Mouse (Mus musculus): ENCODE results near the gene Olfr547.
"Not testable (repeated sequence)": the region's sequence is repeated elsewhere in the genome, so short reads cannot be mapped to it uniquely, and the experiment has no call there.

Olfr547 gene

DNA sequence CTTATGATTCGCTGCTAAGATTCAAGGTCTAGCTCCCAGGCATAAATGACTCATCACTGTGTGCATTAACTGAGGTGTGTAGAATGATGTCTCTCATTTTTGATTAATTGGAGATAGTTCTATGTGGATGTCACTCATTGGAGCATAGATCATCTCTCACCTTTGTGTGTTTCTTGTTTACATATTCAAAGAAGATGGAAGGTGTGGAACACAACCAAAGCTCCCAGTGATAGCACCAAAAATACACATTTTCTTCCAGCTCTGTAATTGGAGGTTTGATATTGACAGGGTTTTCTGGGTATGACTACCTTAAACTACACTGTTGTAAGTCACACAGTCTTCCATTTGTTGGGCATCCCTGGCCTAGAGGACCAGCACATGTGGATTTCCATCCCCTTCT, at the start of gene Olfr547:
Olfr547 (plus strand) TSS at position 301 of the 400 bp plus-strand sequence.
- CTCF ChIA-PET = no interaction called here

DNA sequence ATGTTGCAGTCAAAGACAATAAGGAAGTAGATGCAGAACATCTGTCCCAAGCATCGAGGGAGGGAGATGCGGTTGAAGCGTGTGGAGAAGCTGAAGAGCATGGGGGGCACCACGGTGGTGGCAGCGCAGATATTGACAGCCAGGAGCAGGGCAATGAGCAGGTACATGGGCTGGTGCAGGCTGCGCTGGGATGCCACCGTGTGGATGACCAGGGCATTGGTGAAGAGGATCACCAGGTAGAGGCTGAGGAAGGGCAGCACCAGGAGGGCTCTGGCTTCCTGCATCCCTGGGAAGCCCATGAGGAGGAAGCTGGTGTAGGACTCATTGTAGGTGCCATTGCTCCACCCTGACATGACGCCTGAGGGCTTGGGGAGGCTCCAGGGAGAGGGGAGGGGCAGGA, 49.8 kb upstream of the Olfr547 start:
- CTCF ChIA-PET = not testable (repeated sequence)

DNA sequence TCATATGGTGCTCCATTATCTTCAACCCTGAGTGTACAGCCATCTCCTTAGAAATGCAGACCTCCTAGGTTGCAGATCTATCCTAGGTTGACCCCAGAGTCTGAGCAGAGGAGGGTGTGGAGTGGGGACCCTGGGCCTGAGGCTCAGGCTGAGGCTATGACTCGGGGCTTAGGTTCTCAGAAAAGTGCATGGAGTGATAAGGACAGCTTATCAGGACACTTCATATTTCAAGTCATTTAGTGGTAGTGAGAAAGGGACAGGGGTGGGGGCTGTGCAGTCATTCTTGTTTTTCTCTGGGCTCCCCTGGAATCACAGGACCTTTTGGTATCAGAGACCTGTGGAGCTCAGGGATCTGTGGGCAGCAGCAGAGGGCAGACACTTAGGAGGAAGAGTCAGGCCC, 48.4 kb upstream of the Olfr547 start:
- CTCF ChIA-PET = no interaction called here

DNA sequence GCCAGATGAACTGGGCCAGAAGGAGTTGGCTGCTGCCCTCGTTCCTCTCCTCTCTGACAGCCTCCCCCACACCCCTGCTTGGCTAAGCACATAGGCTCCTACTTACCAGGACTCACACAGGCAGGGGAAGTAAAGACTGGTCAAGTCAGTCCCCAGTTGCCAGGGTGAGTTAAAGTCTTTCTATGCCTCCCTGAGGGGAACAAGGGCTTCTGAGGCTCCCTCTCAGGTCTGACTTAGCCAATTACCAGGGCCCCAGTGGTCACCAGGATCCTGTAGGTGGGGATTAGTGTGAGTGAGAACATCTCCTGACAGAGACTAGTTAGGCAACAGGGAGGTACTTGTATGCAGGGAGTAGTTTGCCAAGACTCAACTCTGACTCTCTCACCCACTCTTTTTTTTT, 46.4 kb upstream of the Olfr547 start, which contains the start of gene Olfr544:
Olfr544 (minus strand) TSS at position 153 of the 400 bp plus-strand sequence.
- CTCF ChIA-PET = no interaction called here

DNA sequence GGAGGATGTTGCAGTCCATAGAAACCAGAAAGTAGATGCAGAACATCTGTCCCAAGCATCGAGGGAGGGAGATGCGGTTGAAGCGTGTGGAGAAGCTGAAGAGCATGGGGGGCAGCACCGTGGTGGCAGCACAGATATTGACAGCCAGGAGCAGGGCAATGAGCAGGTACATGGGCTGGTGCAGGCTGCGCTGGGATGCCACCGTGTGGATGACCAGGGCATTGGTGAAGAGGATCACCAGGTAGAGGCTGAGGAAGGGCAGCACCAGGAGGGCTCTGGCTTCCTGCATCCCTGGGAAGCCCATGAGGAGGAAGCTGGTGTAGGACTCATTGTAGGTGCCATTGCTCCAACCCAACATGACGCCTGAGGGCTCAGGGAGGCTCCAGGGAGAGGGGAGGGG, 40.1 kb upstream of the Olfr547 start:
- CTCF ChIA-PET = not testable (repeated sequence)

DNA sequence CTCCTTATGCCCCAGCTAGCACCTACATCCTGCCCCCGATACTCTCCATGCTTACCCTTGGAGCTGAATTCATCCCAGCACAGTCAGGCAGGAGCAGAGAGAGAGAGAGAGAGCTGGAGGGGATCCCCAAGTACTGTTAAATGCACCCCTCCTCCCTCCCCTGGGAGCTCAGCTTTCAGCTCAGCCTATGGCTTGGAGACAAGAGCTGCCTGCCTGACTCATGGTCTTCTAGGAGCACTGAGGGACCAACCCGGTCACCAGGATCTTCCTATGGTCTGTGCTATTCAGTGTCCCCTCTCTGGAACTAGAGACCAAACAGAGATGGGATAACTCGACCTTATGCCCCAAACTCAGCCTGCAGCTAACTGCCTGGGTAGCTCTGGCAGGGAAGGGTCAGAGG, 35.1 kb upstream of the Olfr547 start, which contains the start of gene Olfr545:
Olfr545 (minus strand) TSS at position 101 of the 400 bp plus-strand sequence.
- CTCF ChIA-PET = no interaction called here

DNA sequence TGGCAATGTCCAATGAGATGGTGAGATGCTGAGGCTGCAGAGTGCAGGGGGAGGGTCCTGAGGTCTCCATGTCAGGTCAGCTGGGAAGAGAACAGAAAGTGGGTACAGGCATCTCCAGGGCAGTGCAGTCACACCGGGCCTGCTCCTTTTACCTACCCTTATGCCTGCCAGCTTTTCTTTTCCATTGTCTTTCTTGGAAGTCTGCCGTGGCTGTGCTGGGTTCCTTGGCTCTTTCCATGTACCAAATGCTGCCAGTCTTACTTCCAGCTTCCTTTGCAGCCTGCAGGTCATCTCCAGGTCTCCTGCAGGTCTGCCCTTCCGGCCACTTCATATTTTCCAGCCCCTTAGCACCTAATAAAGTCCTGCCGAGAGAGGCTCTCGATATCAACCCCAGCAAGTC, 32.6 kb upstream of the Olfr547 start:
- CTCF ChIA-PET = no interaction called here

DNA sequence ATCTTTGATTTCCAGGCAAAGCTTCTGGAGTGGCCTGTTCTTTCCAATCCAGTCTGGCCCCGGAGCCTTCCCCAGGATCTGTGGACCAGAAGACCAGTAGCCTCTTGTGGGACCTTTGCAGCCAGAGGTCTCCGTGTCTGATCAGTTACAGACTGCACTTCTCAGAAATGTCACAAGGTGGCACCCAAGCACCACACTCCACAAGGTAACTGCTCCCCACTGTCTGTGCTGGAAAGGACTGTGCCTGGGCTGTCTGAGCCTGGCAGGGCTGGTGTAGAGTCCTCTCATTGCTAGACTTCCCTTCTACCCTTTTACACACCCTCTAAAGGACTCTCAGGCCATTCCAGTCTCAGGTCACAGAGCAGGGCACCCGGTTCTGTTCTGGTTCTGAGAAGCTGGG, 27.7 kb upstream of the Olfr547 start:
- CTCF ChIA-PET = no interaction called here

DNA sequence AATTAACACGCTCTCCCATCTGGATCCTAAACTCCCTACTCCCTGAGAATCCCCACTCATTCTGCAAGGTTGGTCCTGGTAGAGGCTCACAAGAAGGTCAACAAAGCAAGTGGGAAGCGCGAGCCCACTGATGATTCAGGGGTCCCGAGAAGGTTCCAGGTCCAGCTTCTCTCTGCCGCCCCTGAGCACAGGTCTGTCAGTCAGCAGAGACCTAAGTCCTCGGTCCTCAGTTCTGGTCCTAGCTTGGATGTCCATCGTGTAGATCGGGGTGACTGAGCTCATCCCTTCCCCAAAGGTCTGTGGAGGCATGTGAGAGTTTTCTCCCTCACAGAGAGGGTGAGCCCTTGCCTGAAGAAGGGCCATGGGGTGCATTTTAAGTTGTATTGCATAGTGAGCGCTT, 26.5 kb upstream of the Olfr547 start:
- CTCF ChIA-PET = no interaction called here

DNA sequence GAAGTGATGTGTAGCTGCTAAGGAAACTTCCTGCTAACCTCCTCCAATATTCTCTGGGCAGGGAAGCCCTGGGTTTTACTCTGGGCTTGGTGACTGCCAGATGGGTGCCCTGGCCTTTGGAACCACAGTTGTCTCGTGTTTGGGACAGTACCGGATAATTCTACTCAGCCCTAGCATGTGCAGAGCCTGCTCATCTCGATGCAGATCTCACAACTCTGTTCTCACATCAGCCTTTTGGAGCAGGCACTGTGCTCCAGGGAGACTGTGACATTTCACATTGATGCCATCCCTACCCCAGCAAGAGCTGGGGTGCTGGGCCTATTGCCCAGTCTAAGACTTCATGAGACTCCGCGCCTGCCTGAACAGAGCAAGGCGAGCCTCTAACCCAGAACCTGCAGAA, 25.9 kb upstream of the Olfr547 start:
- CTCF ChIA-PET = no interaction called here

DNA sequence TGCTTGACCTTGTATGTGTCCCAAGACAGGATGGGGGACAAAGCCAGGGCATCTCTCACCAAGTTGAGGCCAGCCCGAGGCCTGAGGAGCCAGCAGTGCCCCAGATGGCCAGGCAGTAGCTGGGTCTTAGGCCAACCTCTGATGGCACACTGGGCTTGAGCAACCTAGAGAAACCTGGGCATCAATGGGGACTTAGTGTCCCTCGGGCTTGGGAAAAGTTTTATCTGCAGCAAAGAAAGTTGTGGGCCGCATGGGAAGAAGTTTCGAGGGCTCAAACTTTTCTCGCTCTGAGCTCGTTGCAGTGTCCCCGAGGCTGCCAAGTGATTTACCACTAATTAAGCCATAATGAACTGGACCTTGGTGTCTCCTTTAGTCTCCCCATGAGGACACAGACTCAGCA, 24.8 kb upstream of the Olfr547 start:
- CTCF ChIA-PET = no interaction called here

DNA sequence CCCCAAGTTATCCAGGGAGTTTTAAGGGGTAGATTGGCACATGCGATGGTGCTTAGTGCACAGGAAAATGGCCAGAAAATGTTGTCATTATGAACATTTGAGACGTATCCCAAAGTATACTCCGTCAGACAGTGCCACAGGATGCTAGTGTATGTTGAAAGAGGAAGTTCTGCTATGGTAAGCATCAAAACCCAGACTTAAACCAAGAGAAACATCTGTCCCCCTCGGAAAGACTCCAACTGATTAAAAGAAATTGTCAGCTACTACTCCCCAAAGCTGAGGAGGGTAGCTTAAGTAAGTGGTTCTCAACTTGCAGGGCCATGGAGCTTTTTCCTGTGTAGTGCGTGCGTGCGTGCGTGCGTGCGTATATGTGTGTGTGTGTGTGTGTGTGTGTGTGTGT, 22.6 kb upstream of the Olfr547 start:
- CTCF ChIA-PET = interaction anchor here (0.6 to 1.5 kb wide), 2 partner anchors 20 to 122 kb away, joined by 3 read pairs; no protein-coding TSS in a partner anchor

DNA sequence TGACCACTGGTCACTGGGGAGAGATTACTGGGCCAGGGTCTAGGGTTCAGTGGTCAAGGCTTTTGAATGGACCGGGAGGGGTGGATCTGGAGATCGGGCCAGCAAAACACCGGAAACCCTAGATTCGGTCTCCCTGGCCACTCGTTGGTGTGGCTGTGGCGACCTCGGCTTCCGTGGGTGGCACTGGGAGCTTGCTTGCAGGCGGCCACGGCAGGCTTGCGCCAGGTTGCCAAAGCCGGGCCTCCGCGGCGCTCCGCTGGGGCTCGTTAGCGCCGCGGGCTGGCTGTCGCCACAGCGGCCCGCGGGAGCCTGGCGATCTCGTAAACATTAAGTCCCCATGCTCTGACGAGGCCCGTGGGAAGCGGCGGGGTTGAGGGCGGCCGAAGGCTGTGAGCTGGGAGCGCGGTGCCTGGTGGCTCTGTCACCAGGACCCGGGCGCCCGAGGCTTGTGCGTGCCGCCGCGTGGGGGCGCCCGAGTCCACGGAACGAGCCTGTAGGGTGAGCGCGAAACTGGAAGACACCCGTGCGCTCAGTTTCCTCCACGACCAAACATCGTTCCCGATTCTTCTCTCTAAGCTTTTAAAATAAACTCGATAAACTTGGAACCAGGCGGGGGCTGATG, 21.6 kb upstream of the Olfr547 start:
- CTCF ChIA-PET = interaction anchor here (0.5 to 1.5 kb wide), 5 partner anchors 29 to 180 kb away, joined by 3 to 13 read pairs (median 3); no protein-coding TSS in a partner anchor

DNA sequence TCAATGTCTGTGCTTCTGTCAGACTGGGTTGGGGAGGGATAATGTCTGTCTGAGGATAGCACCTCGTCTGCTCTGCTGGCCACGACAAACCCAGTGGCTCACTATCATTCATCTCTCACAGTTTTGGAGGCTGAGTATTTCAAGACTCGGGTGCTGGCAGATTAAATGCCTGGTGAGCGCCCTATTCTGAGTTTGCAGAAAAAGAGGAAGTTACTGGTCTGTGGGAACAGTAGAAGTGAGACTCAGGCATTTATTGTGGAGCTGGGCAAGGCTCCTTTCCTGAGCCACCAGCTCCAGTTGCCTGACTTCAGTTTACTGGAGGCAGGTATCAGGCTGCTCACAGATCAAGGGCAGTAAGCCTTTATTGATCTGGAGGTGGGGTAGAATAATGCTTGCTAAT, 20.4 kb upstream of the Olfr547 start:
- CTCF ChIA-PET = interaction anchor here (0.6 to 0.9 kb wide), 2 partner anchors 9 to 1278 kb away, joined by 3 to 5 read pairs; no protein-coding TSS in a partner anchor

DNA sequence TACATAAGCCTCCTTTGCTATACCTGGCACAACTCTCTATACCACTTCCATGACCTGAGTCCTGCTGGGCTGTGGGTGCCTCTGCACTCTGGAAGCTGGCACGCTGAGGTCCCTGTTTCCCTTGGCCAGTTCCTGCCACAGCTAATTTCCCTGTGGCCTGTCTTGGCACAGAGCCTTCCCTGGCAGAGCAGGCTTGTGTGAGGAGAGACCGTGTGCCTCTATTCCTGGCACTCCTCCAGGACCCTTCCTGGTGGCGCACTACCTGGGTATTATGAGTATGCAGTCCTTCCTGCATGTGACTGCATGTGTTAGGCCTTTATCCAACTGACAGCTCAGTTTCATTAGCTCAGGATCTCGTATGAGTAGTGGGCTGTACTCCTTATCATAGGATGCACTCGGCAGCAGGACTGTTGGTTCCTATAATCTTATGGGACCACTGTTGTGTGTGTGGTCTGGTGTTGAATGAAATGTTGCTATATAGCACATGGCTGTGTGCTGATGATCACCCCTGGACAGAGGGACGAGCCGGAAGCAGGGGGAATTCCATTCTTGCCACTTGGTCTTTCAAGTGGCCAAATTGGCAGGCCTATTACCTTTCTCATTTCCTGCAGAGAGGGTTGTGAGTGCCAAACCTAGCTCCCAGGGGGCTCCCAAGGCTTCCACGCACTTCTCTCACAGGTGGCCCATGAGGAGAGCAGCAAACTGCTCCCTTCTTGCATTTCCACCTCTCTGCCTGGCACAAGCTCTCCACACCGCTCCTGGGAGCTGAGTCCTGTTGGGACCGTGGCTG, 18.1 kb upstream of the Olfr547 start:
- CTCF ChIA-PET = no interaction called here

DNA sequence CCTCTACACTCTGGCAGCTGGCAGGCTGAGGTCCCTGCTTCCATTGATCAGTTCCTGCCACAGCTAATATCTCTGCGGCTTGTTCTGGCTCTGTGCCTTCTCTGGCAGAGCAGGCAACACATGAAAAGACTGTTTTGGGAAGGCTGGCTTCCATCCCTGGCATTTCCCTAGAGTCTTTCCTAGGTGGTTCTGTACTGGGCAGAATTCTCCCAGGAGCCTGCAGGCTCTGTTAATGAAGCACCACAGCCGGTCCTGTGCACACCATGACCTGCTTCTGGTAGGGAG, 17.6 kb upstream of the Olfr547 start:
- CTCF ChIA-PET = no interaction called here

DNA sequence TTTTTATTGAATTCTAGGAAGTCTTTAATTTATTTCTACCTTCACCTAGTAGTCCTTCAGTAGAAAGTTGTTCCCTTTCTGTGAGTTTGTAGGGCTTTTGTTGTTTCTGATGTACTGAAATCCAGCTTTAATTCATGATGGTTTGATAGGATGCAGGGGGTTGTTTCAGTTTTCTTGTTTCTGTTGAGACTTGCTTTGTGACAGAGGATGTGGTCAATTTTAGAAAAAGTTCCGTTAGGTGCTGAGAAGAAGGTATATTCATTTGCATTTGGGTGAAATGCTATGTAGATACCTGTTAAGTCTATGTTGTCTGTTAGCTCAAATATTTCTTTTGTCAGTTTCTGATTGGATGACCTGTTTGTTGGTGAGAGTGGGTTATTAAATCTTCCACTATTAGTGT, 5.5 kb upstream of the Olfr547 start:
- CTCF ChIA-PET = interaction anchor here (0.6 kb wide), 1 partner anchor 43 kb away, joined by 6 read pairs; no protein-coding TSS in a partner anchor

DNA sequence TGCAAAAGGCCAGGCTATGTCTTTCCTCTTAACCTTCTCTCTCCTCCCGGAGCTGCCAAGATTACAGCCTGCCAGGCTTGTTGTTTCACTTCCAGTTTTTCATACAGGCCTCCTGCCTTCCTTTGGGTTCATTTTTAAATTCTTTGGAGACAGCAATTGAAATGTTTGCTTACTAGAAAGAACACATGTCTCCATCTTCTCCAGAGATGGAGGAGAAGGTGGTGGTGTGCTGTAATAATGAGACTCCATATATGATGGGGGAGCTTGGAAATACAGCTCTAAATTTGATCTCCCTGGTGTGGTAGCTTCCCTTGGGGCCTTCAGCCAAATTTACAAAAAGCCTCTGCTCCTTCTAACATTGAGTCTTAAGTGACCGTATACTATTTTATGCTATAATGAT, 6.0 kb downstream of the Olfr547 start, which contains the start of gene Olfr548-ps1:
Olfr548-ps1 (plus strand) TSS at position 301 of the 400 bp plus-strand sequence.
- CTCF ChIA-PET = no interaction called here

DNA sequence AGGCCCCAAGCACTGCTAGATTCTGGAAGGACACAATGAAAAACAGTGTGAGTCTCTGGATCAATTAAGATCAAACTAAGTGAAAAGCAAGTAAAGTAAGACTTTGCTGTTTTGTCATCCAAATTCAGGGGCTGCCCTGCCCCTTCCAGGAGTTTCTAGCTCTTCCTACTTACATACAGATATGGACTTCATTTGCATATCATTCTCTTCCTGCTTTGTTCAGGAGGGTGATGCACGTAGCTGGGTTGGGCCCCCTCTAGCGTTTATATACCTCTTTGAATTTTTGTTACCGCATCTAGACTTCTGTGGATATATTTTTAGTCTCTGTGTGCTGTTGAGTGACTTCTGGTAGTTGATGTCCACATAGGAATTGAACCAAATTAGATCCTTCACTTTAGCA, 6.7 kb downstream of the Olfr547 start:
- CTCF ChIA-PET = interaction anchor here (1.5 kb wide), 1 partner anchor 28 kb away, joined by 3 read pairs; no protein-coding TSS in a partner anchor

DNA sequence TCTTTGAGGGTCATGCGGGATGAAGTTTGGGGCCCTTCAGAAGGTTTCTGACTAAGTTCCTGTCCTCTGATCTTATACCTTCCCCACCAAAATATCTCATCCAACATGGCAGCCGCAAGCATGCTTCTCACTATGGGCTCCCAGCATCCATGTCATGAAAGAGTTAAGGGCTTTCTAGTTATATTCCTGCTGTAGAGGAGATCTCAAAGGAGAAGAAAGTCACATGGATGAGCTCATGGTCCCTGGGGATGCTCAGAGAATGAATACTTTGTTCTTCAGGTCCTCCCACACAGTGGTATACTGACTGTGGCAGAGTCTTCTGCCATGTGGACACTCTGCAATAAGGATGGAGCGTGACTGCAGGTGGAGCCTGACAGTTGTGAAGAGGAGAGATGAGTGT, 15.0 kb downstream of the Olfr547 start, which contains the start of gene Olfr549:
Olfr549 (plus strand) TSS at position 301 of the 400 bp plus-strand sequence.
- CTCF ChIA-PET = no interaction called here

DNA sequence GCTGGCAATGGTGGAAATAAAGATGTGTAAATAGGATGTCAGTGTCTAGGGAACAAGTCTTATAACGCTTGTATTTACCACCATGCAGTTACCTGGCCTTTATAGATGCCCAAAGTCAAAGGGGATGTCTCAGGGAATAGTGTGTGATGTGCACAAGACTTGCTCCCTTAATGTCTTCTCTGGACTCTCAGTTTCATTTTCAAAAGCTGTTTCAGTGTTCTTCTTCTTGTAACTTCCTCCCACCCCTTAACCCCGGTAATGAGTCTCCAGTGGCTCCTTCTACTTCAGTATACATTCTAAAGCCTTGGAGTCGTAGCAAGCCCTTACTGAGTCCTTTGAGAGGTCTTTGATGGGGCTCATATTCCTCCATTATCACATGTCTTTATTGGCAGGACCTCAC, 18.7 kb downstream of the Olfr547 start:
- CTCF ChIA-PET = no interaction called here

DNA sequence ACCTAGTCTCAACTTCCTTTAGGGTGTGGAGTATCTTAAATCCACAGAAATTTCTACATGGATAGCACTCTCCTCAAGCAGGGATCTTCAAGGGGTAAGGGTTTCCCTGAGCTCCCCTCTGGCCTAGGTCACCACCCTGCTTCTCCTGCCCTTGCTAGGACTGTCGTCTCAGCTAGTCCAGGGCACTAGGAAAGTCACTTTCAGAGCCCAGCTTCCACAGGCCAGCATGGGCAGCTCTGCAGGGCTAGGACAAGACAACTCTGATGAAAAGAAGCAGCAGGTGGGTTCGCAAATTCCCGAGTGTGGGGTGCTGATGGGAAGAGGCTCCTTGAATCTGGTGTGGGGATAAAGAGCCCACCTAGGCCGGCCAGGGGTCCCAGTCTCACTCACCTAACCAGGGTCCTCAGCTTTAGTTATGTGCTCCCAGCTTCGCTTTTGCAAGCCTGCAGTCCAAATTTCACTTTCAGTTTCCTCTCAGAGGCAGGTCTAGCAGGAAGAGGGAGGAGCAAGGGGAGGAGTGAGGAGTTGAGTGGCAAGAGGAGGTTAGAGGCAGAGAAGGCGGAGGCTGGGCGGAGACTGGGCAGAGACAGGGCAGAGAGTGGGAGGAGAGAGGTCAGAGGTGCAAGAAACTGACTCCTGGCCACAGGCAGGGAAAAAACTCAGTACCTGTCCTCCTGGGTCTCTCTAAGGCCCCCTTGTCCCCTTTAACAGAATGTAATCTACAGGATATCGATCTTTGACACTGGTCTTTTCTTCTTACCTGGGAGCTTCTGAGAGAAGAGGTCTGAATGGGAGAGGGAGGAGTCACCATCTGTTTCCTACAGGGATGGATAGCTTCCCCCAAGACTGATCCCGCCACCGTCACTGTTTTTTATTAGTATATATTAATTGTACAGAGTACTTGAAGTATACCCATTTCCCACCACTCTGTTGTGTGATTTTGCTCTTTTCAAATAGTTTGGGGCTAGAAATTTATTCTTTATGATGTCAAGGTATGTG, 30.7 kb downstream of the Olfr547 start, which contains the start of gene Trim21:
Trim21 (minus strand) TSS at position 488 of the 999 bp plus-strand sequence.
- CTCF ChIA-PET = interaction anchor here (0.6 kb wide), 1 partner anchor 633 kb away, joined by 3 read pairs; no protein-coding TSS in a partner anchor
